Mouse (Mus musculus): ENCODE measurements around the gene Irak3. TPM values are rescaled to one million over a fixed set of nuclear protein-coding genes. Genes with fewer than 3 reads are reported as not detected.

Gene Irak3
- polyA plus RNA-seq, 1 experiment from 2014 or later: 0.74 TPM

GRCm38 (mm10) chr10:120160533-120160932, 41.4 kb downstream of the Irak3 start:
- H3K9ac ChIP-seq (ENCODE audit: low read depth, low read length): no peak overlapping the region
- H3K4me2 ChIP-seq (replicated peaks; ENCODE audit: low read depth, low read length): no peak overlapping the region
- no peak for ATAC-seq (ENCODE audit: low FRiP score, low TSS enrichment)
- no peaks in the 10 kb centered on the region for H3K27me3 ChIP-seq (ENCODE audit: control insufficient read depth, insufficient read depth, low read length)
- no peaks in the 10 kb centered on the region for H3K4me1 ChIP-seq (ENCODE audit: control insufficient read depth, insufficient read depth, low read length)
- no peak overlapping the region for H3K27ac ChIP-seq (ENCODE audit: low read depth, low read length)
- 77% methylated on average over 9 of the region's 9 CpGs for WGBS
- H3K4me3 ChIP-seq (ENCODE audit: low read length): no peak overlapping the region
- no peaks in the 10 kb centered on the region for H3K9me3 ChIP-seq (ENCODE audit: control insufficient read depth, low read length)
- no peaks in the 10 kb centered on the region for H3K36me3 ChIP-seq (ENCODE audit: control insufficient read depth, insufficient read depth, low read length)

- no peak overlapping the region for H3K4me3 ChIP-seq (ENCODE audit: low read length)
- ATAC-seq (ENCODE audit: low FRiP score, low TSS enrichment): no peak
- H3K4me1 ChIP-seq (ENCODE audit: control insufficient read depth, insufficient read depth, low read length): no peaks in the 10 kb centered on the region
- no peaks in the 10 kb centered on the region for H3K27me3 ChIP-seq (ENCODE audit: control insufficient read depth, insufficient read depth, low read length)
- WGBS: 96% methylated on average over 2 of the region's 2 CpGs
- H3K4me2 ChIP-seq (replicated peaks; ENCODE audit: low read depth, low read length): no peak overlapping the region
- H3K9ac ChIP-seq (ENCODE audit: low read depth, low read length): no peak overlapping the region
- H3K36me3 ChIP-seq (ENCODE audit: control insufficient read depth, insufficient read depth, low read length): no peaks in the 10 kb centered on the region
- H3K9me3 ChIP-seq (ENCODE audit: control insufficient read depth, low read length): peaks cover 3% of the 10 kb centered on the region; the same call in 1 of the 2 replicates
- H3K27ac ChIP-seq (ENCODE audit: low read depth, low read length): no peak overlapping the region
Measured at GRCm38 (mm10) chr10:120153911-120154310, 48.0 kb downstream of the Irak3 start.

- Histone ChIP-seq H3K4me3 (ENCODE audit: low read length) (no peak overlapping the region), H3K27ac (ENCODE audit: low read depth, low read length) (no peak overlapping the region), H3K36me3 (ENCODE audit: control insufficient read depth, insufficient read depth, low read length) (no peaks in the 10 kb centered on the region), H3K4me2 (replicated peaks; ENCODE audit: low read depth, low read length) (no peak overlapping the region), H3K4me1 (ENCODE audit: control insufficient read depth, insufficient read depth, low read length) (no peaks in the 10 kb centered on the region), H3K9ac (ENCODE audit: low read depth, low read length) (no peak overlapping the region), H3K9me3 (ENCODE audit: control insufficient read depth, low read length) (peaks cover 3% of the 10 kb centered on the region; the same call in 1 of the 2 replicates), H3K27me3 (ENCODE audit: control insufficient read depth, insufficient read depth, low read length) (no peaks in the 10 kb centered on the region)
- 81% methylated on average over 7 of the region's 7 CpGs for WGBS
- ATAC-seq (ENCODE audit: low FRiP score, low TSS enrichment): no peak
Measured at GRCm38 (mm10) chr10:120151672-120152071, 50.3 kb downstream of the Irak3 start.

- H3K4me1 ChIP-seq (ENCODE audit: control insufficient read depth, insufficient read depth, low read length): no peaks in the 10 kb centered on the region
- H3K4me3 ChIP-seq (ENCODE audit: low read length): no peak overlapping the region
- peaks cover 14% of the 10 kb centered on the region for H3K9me3 ChIP-seq (ENCODE audit: control insufficient read depth, low read length)
- H3K27ac ChIP-seq (ENCODE audit: low read depth, low read length): no peak overlapping the region
- ATAC-seq (ENCODE audit: low FRiP score, low TSS enrichment): no peak
- whole genome bisulfite sequencing: 74% methylated on average over 10 of the region's 10 CpGs
- H3K9ac ChIP-seq (ENCODE audit: low read depth, low read length): no peak overlapping the region
- no peak overlapping the region for H3K4me2 ChIP-seq (replicated peaks; ENCODE audit: low read depth, low read length)
- no peaks in the 10 kb centered on the region for H3K36me3 ChIP-seq (ENCODE audit: control insufficient read depth, insufficient read depth, low read length)
- no peaks in the 10 kb centered on the region for H3K27me3 ChIP-seq (ENCODE audit: control insufficient read depth, insufficient read depth, low read length)
Measured at GRCm38 (mm10) chr10:120140916-120141516, 60.9 kb downstream of the Irak3 start.

GRCm38 (mm10) chr10:120140193-120140592, 61.7 kb downstream of the Irak3 start:
- no peaks in the 10 kb centered on the region for H3K4me1 ChIP-seq (ENCODE audit: control insufficient read depth, insufficient read depth, low read length)
- peaks cover 11% of the 10 kb centered on the region for H3K9me3 ChIP-seq (ENCODE audit: control insufficient read depth, low read length)
- ATAC-seq (ENCODE audit: low FRiP score, low TSS enrichment): no peak
- H3K4me2 ChIP-seq (replicated peaks; ENCODE audit: low read depth, low read length): no peak overlapping the region
- H3K36me3 ChIP-seq (ENCODE audit: control insufficient read depth, insufficient read depth, low read length): no peaks in the 10 kb centered on the region
- WGBS: 57% methylated on average over 4 of the region's 4 CpGs
- no peaks in the 10 kb centered on the region for H3K27me3 ChIP-seq (ENCODE audit: control insufficient read depth, insufficient read depth, low read length)
- no peak overlapping the region for H3K4me3 ChIP-seq (ENCODE audit: low read length)
- H3K9ac ChIP-seq (ENCODE audit: low read depth, low read length): no peak overlapping the region
- H3K27ac ChIP-seq (ENCODE audit: low read depth, low read length): no peak overlapping the region

- Histone ChIP-seq H3K9me3 (ENCODE audit: control insufficient read depth, low read length) (no peaks in the 10 kb centered on the region), H3K9ac (ENCODE audit: low read depth, low read length) (no peak overlapping the region), H3K4me2 (replicated peaks; ENCODE audit: low read depth, low read length) (no peak overlapping the region), H3K27me3 (ENCODE audit: control insufficient read depth, insufficient read depth, low read length) (no peaks in the 10 kb centered on the region), H3K27ac (ENCODE audit: low read depth, low read length) (no peak overlapping the region), H3K4me3 (ENCODE audit: low read length) (no peak overlapping the region), H3K36me3 (ENCODE audit: control insufficient read depth, insufficient read depth, low read length) (no peaks in the 10 kb centered on the region), H3K4me1 (ENCODE audit: control insufficient read depth, insufficient read depth, low read length) (no peaks in the 10 kb centered on the region)
- no peak for ATAC-seq (ENCODE audit: low FRiP score, low TSS enrichment)
- WGBS: 83% methylated on average over 12 of the region's 12 CpGs
Measured at GRCm38 (mm10) chr10:120136020-120136562, 65.8 kb downstream of the Irak3 start.

GRCm38 (mm10) chr10:120133697-120134096, 68.2 kb downstream of the Irak3 start:
- no peak overlapping the region for H3K4me2 ChIP-seq (replicated peaks; ENCODE audit: low read depth, low read length)
- no peaks in the 10 kb centered on the region for H3K27me3 ChIP-seq (ENCODE audit: control insufficient read depth, insufficient read depth, low read length)
- no peak for ATAC-seq (ENCODE audit: low FRiP score, low TSS enrichment)
- H3K36me3 ChIP-seq (ENCODE audit: control insufficient read depth, insufficient read depth, low read length): no peaks in the 10 kb centered on the region
- no peaks in the 10 kb centered on the region for H3K9me3 ChIP-seq (ENCODE audit: control insufficient read depth, low read length)
- no peak overlapping the region for H3K9ac ChIP-seq (ENCODE audit: low read depth, low read length)
- H3K4me3 ChIP-seq (ENCODE audit: low read length): no peak overlapping the region
- no peak overlapping the region for H3K27ac ChIP-seq (ENCODE audit: low read depth, low read length)
- 56% methylated on average over 11 of the region's 11 CpGs for WGBS
- no peaks in the 10 kb centered on the region for H3K4me1 ChIP-seq (ENCODE audit: control insufficient read depth, insufficient read depth, low read length)

GRCm38 (mm10) chr10:120130621-120131020, 71.3 kb downstream of the Irak3 start:
- Histone ChIP-seq H3K4me3 (ENCODE audit: low read length) (no peak overlapping the region), H3K4me1 (ENCODE audit: control insufficient read depth, insufficient read depth, low read length) (no peaks in the 10 kb centered on the region), H3K9me3 (ENCODE audit: control insufficient read depth, low read length) (no peaks in the 10 kb centered on the region), H3K9ac (ENCODE audit: low read depth, low read length) (no peak overlapping the region), H3K27me3 (ENCODE audit: control insufficient read depth, insufficient read depth, low read length) (no peaks in the 10 kb centered on the region), H3K4me2 (replicated peaks; ENCODE audit: low read depth, low read length) (no peak overlapping the region), H3K36me3 (ENCODE audit: control insufficient read depth, insufficient read depth, low read length) (no peaks in the 10 kb centered on the region), H3K27ac (ENCODE audit: low read depth, low read length) (no peak overlapping the region)
- 71% methylated on average over 16 of the region's 16 CpGs for WGBS
- ATAC-seq (ENCODE audit: low FRiP score, low TSS enrichment): no peak

GRCm38 (mm10) chr10:120128601-120129277, 73.2 kb downstream of the Irak3 start:
- Histone ChIP-seq H3K9ac (ENCODE audit: low read depth, low read length) (no peak overlapping the region), H3K4me2 (replicated peaks; ENCODE audit: low read depth, low read length) (peak overlapping the region; percentile 27)

More at GRCm38 (mm10) chr10:120128601-120129277, 73.2 kb downstream of the Irak3 start:
- H3K4me1 ChIP-seq (ENCODE audit: control insufficient read depth, insufficient read depth, low read length): no peaks in the 10 kb centered on the region
- H3K4me3 ChIP-seq (ENCODE audit: low read length): peak overlapping the region; percentile 8; the same call in 1 of the 2 replicates
- H3K27me3 ChIP-seq (ENCODE audit: control insufficient read depth, insufficient read depth, low read length): no peaks in the 10 kb centered on the region
- ATAC-seq (ENCODE audit: low FRiP score, low TSS enrichment): no peak
- 29% methylated on average over 13 of the region's 13 CpGs for WGBS
- H3K36me3 ChIP-seq (ENCODE audit: control insufficient read depth, insufficient read depth, low read length): no peaks in the 10 kb centered on the region
- no peak overlapping the region for H3K27ac ChIP-seq (ENCODE audit: low read depth, low read length)
- no peaks in the 10 kb centered on the region for H3K9me3 ChIP-seq (ENCODE audit: control insufficient read depth, low read length)
